Mouse (Mus musculus): ENCODE measurements around the gene Nxph4.

Nxph4 gene

DNA sequence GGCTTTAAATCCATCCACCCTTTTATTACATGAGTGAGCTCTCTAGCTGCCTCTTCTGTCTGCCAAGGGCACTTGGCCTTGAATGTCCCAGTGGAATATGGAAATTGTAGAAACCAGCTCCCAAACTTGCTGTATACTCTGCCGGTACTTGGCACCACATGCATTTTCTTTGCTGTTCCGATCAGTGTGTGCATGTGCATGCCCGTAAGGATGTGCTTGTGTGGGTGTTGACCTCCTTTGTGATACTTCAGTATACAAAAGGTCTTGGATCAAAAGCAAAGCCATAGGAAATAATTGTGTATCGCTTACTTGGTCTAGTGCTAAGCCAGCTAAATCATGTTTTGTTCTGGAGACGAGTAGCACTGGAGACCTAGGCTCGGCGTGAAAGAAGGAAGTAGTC is 45.5 kb downstream of the Nxph4 start:
- DNase-seq (ENCODE audit: low read depth, low spot score): no peak

DNA sequence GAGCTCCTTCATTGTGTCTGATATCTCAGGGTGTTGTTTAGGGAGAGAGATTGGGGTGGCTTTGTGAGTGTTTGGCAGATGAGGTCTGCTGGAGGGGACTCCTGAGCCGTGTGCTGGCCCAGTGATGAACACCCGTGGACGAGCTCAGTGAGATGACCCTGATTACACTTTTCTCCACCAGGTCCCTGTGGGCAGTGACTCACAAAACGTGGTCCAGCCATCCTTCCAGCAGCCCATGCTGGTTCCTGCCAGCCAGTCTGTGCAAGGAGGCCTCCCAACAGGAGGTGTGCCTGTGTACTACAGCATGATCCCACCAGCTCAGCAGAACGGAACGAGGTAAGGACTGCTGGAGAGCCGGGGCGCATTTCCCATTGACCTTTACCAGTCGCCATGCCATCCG is 49.1 kb downstream of the Nxph4 start:
- DNase-seq (ENCODE audit: low read depth, low spot score): no peak

DNA sequence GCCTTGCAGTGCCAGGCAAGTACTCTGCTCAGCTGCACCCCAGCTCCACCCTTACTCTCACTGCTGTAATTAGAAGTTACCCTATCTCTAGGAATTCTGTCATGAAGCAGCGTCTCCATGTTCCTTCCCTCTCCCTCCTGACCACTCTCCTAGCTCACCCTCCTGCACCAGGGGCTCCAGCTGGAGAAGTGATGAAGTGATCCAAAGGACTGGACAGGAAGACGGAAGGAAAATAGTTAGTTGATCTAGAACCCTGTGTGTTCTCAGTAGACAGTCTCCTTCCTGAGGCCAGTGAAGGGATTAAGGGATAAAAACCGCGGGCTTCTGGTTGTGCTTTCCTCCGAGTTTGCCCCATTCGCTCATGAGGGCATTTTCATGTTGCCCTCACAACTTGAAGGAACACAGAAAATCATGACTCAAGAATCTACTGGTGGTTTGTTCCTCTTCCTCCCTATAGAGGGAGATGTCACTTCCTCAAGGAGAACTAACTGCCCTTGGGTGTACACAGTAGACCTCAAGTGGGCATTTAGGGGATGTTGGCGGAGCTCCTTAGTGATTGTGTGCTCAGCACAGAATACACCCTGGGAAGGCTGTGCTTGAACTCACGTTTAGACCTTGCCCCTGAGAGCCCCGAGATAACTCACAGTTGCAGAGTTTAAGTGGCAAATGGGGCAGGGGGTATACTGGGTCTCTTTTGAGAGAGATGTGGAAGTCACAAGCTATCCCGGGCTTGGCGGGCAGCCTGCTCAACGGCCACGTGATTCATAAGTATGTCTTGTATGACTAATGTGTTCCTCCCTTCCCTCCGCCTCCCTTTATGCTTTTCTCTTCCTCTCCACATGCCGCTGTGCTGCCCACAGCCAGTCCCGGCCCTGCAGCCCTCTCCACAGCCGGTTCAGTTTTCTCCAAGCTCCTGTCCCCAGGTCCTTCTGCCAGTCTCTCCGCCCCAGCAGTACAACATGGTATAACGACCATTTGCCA is 53.2 kb downstream of the Nxph4 start:
- no peak for DNase-seq (ENCODE audit: low read depth, low spot score)

DNA sequence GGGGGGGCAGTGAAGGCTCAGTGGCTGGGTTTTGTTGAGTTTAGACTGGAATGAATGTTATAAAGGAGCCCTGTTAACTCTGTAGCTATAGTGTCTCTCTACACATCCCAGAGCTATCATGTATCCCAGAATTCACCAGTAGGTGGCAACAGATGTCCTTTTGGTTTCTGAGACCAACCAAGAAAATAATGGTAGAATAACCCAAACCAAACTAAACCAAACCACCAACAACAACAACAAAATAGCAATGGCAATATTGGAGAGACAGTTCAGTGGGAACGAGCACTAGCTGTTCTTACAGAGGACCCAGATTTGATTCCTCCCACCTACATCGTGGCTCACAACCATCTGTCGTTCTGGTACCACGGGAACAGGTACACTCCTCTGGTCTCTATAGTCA is 55.2 kb downstream of the Nxph4 start:
- DNase-seq (ENCODE audit: low read depth, low spot score): no peak

DNA sequence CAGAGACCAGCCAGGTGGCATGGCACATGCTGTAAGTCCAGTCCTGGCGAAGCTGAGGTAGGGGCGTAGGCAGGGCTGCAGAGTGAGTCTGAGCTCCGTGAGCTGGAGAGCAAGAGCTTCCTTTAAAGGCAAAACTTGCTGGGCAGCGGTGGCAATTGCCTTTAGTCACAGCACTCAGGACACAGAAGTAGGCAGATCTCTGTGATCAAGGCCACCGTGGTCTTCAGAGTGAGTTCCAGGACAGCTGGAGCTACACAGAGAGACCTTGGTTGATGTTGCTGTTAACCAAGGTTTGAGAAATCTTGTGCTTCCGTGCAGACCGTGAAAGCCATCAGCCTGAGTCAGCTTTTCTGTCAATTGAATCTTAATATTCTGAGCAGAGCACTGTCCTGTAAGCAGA is 57.1 kb downstream of the Nxph4 start:
- DNase-seq (ENCODE audit: low read depth, low spot score): no peak

DNA sequence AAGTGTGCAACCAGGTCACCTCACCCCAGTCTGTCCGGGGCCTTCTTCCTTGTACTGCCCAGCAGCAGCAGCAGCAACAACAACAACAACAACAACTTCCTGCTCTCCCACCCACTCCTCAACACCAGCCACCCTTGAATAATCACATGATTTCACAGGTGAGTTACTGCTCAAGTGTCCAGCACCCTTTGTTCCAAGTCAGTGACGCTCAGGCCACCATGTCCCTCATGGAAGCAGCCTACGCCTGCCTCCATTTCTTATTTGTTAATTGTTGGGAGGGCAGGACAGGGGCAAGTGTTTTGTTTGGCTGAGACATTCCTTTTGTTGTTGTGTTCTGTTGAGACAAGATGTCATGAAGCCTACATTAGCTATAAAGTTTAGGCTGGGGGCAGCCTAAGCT is 57.8 kb downstream of the Nxph4 start:
- no peak for DNase-seq (ENCODE audit: low read depth, low spot score)
